Mouse (Mus musculus) C2C12 (cell line): Measurements from ENCODE around the gene 1700012B09Rik. TPM values are rescaled to one million over a fixed set of nuclear protein-coding genes. Genes with fewer than 3 reads are reported as not detected.

Experiments used
- H3K27me3 ChIP-seq: one replicate; pipeline ENCODE4 v1.6.1; 2011; ENCODE audit not compliant: control insufficient read depth, insufficient read depth, insufficient read length
- H3K36me3 ChIP-seq: one replicate; pipeline ENCODE4 v1.6.1; 2011; ENCODE audit not compliant: control insufficient read depth, insufficient read depth
- H3K4me3 ChIP-seq: one replicate; pipeline ENCODE4 v1.5.1; 2011; ENCODE audit warnings: mild to moderate bottlenecking, control low read depth; ENCODE audit not compliant: poor library complexity, insufficient read depth, severe bottlenecking
- H3K79me2 ChIP-seq: one replicate; pipeline ENCODE4 v1.6.1; 2011; ENCODE audit not compliant: control insufficient read depth, insufficient read depth
- H3K79me3 ChIP-seq: one replicate; pipeline ENCODE4 v1.6.1; 2011; ENCODE audit warnings: low read depth, control low read depth
- H3ac ChIP-seq: one replicate; pipeline ENCODE3; 2011; ENCODE audit warnings: low read depth; ENCODE audit not compliant: control insufficient read depth, insufficient read length
- CEBPB ChIP-seq: IDR thresholded peaks from one replicate; pipeline ENCODE4 v1.6.1; 2011; ENCODE audit warnings: low read depth, mild to moderate bottlenecking, control low read depth, moderate library complexity
- CTCF ChIP-seq: IDR thresholded peaks from one replicate; pipeline ENCODE4 v1.5.1; 2011; ENCODE audit not compliant: control insufficient read depth, insufficient read depth, insufficient read length
- FOSL1 ChIP-seq: IDR thresholded peaks from one replicate; pipeline ENCODE4 v1.8.0; 2011; ENCODE audit warnings: mild to moderate bottlenecking, low read length; ENCODE audit not compliant: poor library complexity, insufficient read depth, severe bottlenecking
- MAX ChIP-seq: IDR thresholded peaks from one replicate; pipeline ENCODE4 v1.6.1; 2011; ENCODE audit warnings: mild to moderate bottlenecking, control low read depth
- MYOD1 ChIP-seq: IDR thresholded peaks from one replicate; pipeline ENCODE4 v1.6.1; 2011; ENCODE audit warnings: low read depth; ENCODE audit not compliant: control insufficient read depth, insufficient read length
- MYOG ChIP-seq: IDR thresholded peaks from one replicate; pipeline ENCODE4 v1.6.1; 2011; ENCODE audit not compliant: control insufficient read depth, insufficient read length; ENCODE audit errors: extremely low read depth
- USF1 ChIP-seq: IDR thresholded peaks from one replicate; pipeline ENCODE4 v1.6.1; 2011; ENCODE audit warnings: low read depth, mild to moderate bottlenecking, control low read depth, moderate library complexity
- polyA plus RNA-seq: library from polyadenylated mRNA; unstranded; fragments of >200 nt; fragmentation: generic; extraction: Trizol; gene quantifications from one replicate; pipeline ENCODE4 v1.2.1, GENCODE M21; 2012; ENCODE audit warnings: missing spikeins

The 1700012B09Rik gene
- polyA plus RNA-seq, 1 experiment, result 8.7 TPM

GRCm38 (mm10) chr9:14784039-14785002, 13.5 kb upstream of the 1700012B09Rik start, which contains the start of the genes Mre11a and Ankrd49:
Mre11a (plus strand) TSS chr9:14784654.
Ankrd49 (minus strand) TSS chr9:14784856.
- no peaks in the 10 kb centered on the region for H3K27me3 ChIP-seq
- TF ChIP-seq MAX, result peak; percentile 87
- no peak for TF ChIP-seq CEBPB
- H3K36me3 ChIP-seq, result peaks cover 61% of the 10 kb centered on the region
- peak within 1 kb of the TSS; percentile 91 for H3K4me3 ChIP-seq
- peak within 1 kb of the TSS; percentile 92 for H3ac ChIP-seq
- H3K79me3 ChIP-seq, result peaks cover 23% of the 10 kb centered on the region
- H3K79me2 ChIP-seq, result peaks cover 51% of the 10 kb centered on the region

GRCm38 (mm10) chr9:14778341-14778740, 7.5 kb upstream of the 1700012B09Rik start:
- no peak for TF ChIP-seq FOSL1
- no peak for TF ChIP-seq USF1
- TF ChIP-seq MYOG, result no peak
- no peak for TF ChIP-seq MYOD1
- no peak for TF ChIP-seq CEBPB
- Histone ChIP-seq H3K4me3 (no peak overlapping the region), H3K27me3 (no peaks in the 10 kb centered on the region), H3K36me3 (peaks cover 32% of the 10 kb centered on the region), H3K79me3 (no peaks in the 10 kb centered on the region), H3ac (no peak overlapping the region), H3K79me2 (no peaks in the 10 kb centered on the region)

DNA sequence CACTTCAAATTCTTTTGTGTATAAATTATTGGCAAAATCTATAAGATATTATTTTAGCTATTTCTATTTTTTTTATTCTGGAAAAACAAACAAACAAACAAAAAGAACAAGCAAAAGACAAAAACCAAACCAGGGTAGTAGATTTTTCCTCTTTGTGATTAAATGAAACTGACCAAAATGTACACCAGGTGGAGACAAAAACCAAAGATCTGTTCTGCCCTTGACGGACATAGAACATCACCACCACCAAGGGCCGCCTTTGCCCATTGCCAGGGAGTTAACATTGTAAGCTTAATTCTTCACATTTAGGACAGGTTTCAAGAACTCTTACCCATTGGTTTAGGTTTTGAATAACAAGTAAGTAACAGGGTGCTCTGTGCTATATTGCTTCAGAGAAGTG, 3.0 kb upstream of the 1700012B09Rik start:
- peaks cover 19% of the 10 kb centered on the region for H3K79me2 ChIP-seq
- H3K36me3 ChIP-seq, result no peaks in the 10 kb centered on the region
- H3ac ChIP-seq, result no peak overlapping the region
- no peaks in the 10 kb centered on the region for H3K27me3 ChIP-seq
- H3K79me3 ChIP-seq, result peaks cover 2% of the 10 kb centered on the region
- H3K4me3 ChIP-seq, result no peak overlapping the region
- TF ChIP-seq MYOG (no peak), USF1 (no peak), MYOD1 (no peak), MAX (no peak), CEBPB (no peak), FOSL1 (no peak), CTCF (no peak)

- TF ChIP-seq MYOD1 (no peak), FOSL1 (peak; percentile 39)
- Histone ChIP-seq H3K4me3 (no peak overlapping the region), H3ac (no peak overlapping the region), H3K36me3 (no peaks in the 10 kb centered on the region), H3K27me3 (no peaks in the 10 kb centered on the region), H3K79me3 (peaks cover 2% of the 10 kb centered on the region), H3K79me2 (peaks cover 29% of the 10 kb centered on the region)
These were observed 1.2 kb upstream of the 1700012B09Rik start for GRCm38 (mm10) chr9:14772074-14772473.

DNA sequence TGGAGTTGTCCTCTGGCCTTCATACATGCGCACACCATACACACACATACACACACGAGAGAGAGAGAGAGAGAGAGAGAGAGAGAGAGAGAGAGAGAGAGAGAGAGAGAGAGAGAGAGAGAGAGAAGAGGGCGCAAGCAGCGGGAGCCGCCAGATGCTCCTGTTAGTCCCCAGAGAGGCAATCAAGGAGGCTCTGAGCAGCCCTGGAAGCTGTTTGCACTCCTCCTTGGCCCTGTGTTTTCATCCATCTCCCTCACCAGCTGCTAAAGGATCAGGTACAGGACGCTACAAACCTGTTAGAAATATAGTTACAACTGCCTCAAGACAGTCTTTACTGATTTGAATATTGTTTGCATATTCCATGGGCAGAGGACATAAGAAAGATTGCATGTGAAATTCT, 1.0 kb downstream of the 1700012B09Rik start:
- Histone ChIP-seq H3ac (peak overlapping the region; percentile 57), H3K36me3 (peaks cover 7% of the 10 kb centered on the region), H3K79me3 (peaks cover 2% of the 10 kb centered on the region), H3K79me2 (peaks cover 29% of the 10 kb centered on the region), H3K27me3 (no peaks in the 10 kb centered on the region), H3K4me3 (peak overlapping the region; percentile 34)
- no peak for TF ChIP-seq CTCF
- no peak for TF ChIP-seq FOSL1
- TF ChIP-seq USF1, result no peak
- TF ChIP-seq MYOD1, result no peak
- TF ChIP-seq MAX, result no peak
- TF ChIP-seq MYOG, result no peak
- no peak for TF ChIP-seq CEBPB

DNA sequence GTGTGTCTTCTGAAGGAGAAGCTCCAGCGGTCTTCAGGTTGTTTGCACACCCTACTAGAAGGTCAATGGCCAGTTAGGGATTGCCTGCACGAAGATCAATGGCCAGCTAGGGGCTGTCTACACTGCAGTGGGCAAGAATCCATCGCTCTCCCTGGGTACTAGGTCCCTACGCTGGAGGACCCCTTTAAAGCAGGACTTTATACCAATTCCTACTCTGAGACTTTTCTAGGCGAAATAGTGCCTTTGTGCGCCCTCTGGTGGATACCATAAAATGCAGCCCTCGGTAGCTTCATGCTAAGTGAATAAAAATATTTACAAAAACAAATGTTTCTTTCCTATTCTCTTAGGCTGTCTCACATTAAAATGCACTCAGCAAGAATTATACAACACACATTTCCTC, 6.1 kb downstream of the 1700012B09Rik start:
- peaks cover 19% of the 10 kb centered on the region for H3K79me2 ChIP-seq
- peaks cover 1% of the 10 kb centered on the region for H3K79me3 ChIP-seq
- no peak overlapping the region for H3K4me3 ChIP-seq
- H3K36me3 ChIP-seq, result peaks cover 10% of the 10 kb centered on the region
- no peak overlapping the region for H3ac ChIP-seq
- H3K27me3 ChIP-seq, result no peaks in the 10 kb centered on the region
- no peak for TF ChIP-seq MYOG
- TF ChIP-seq FOSL1, result no peak
- TF ChIP-seq CEBPB, result no peak
- TF ChIP-seq CTCF, result no peak
- TF ChIP-seq MYOD1, result no peak
- no peak for TF ChIP-seq USF1
- no peak for TF ChIP-seq MAX
